Mouse (Mus musculus) gastrocnemius, adult 8-10 months (tissue): ENCODE results near the gene Rassf8. TPM values are rescaled to one million over a fixed set of nuclear protein-coding genes. Genes with fewer than 3 reads are reported as not detected.

Source experiments
- DNase-seq, 2 experiments: peaks; one replicate each; pipeline ENCODE4 v3.0.0; 2022; ENCODE audit warnings: low spot score in 2 of 2
- total RNA-seq, 4 experiments: library from RNA; stranded (reverse); gene quantifications; 2 replicates each; pipeline ENCODE4 v1.2.4; 2022

The Rassf8 gene
- total RNA-seq, 4 experiments from 2014 or later = 24.1 to 34.3 (median 26.5) TPM

DNA sequence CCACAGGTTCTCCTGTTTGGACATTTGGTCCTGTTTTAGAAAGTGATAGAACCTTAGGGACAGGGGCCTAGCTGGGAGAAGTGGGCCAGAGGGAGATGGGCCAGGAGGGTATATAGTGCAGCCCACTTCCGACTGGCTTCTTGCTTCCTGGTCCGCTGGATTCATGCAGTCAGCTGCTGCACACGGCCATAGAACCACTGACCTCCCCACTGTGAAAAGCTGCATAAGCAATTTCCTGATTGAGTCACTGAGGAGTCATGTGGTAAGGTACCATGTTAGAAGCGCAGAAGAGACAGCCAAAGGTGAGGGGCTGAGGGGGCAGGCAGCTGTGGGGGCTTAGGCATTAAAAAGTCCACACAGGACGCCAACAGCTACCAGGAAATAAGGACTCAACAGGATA is 75.7 kb downstream of the Rassf8 start:
- DNase-seq = no peak

DNA sequence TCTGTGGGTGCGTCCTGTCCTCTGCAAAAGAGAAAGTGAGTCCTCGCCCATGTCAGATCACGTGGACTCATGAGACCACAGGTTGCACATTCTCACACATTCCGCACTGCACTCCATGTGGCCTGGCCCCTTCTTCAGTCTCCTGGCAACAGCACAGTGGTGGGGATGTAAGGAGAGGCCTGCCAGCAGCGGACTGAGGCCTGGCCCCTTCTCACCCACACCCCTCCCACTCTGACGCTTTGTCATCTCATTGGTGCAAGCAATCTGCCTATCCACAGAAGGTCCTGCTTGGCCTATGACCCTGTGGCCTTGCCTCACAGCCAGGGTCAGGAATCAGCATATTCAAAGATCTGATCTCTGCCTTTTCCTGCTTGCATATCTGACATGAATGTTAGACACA is 76.6 kb downstream of the Rassf8 start:
- no peak for DNase-seq

- no peak for DNase-seq
Measured at GRCm38 (mm10) chr6:145823588-145824234, 77.2 kb downstream of the Rassf8 start.

DNA sequence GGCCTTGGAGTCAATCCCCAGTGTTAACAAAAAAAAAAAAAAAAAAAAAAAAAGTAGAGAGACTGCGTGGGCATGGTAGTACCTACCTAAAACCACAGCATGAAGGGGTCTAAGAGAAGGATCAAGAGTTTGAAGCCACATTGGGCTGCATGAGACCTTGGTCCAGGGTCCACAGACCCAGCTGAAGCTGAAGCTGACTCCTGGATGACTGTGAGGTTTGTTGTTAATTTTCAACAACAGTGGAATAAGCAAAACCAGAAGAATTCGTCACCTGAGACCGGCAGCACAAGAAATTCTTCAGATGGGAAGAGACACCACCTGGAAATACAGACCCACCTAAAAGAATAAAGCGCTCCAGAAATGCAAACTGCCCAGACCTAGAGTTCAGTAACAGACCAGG is 79.8 kb downstream of the Rassf8 start:
- no peak for DNase-seq

DNA sequence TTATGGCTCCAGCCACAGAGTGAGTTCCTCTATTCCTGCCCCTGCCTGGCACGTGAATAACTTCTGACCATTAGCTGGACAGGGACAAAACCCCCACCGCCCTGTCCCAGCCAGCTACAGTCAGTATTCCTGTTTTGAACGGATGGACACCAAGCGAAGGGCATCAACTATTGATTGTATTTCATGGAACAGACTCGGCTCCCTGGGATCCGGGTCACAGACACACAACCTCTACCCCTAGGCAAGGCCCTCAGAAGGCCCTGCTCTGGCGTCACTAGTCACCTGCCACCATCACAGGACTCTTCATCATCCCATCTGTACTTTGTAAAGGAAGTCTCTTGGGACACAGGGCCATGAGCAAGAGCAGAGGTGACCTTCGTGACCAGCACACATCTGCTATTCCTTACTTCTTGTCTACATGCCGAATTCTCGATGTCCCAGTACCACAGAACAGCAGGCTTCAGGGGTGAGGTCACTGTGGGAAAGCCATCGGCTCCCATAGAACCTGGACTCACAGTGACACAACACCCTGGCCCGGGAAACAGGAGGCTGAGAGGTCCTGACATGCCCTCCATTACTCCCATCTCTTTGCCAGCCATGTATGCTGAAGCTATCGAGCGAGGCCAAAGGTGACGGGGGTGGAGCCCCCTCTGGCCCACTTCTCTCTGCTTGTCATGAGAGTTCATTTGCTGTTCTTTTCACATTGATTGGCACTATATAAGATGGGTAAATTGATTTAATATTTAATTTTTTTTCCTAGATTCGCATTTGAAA is 82.7 kb downstream of the Rassf8 start:
- DNase-seq = no peak

- DNase-seq = peak; percentile 27 to 36
Measured at GRCm38 (mm10) chr6:145830117-145830516, 83.6 kb downstream of the Rassf8 start.

DNA sequence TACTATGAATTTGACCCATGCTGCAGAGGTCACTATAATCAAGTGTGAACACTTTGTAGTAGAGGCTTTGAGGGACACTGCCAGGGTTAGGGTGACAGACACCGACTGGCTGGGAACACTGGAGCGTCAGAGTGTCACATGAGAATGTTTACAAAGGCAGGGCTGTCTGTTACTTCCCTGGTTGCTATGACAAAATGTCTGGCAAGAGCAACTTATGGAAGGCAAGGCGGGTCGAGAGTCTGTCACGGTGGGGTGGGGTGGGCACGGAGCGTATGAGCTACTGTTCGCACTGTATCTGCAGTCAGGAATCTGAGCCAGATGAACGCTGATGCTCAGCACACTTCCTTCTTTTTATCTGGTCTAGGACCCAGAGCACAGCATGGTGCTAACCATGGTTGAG is 84.1 kb downstream of the Rassf8 start:
- DNase-seq = no peak

DNA sequence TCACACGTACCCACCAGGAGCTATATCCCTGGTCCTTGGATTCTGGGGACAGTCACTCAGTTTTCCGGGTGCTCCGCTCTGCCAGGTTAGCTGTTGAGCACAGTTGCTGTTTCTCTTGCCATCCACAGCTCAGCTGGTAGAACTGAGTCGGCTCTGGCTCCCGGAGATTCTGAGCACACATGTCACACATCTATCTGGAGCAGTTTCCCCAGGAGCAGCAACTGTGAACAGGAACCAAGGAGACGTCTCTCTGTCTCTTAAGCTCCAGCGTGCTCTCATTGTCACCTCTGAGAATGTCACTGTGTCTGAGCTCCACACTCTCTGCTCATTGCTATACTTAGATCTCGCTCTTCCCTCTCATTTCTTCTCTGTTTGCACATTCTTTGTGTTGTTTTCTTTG is 86.4 kb downstream of the Rassf8 start:
- no peak for DNase-seq

DNA sequence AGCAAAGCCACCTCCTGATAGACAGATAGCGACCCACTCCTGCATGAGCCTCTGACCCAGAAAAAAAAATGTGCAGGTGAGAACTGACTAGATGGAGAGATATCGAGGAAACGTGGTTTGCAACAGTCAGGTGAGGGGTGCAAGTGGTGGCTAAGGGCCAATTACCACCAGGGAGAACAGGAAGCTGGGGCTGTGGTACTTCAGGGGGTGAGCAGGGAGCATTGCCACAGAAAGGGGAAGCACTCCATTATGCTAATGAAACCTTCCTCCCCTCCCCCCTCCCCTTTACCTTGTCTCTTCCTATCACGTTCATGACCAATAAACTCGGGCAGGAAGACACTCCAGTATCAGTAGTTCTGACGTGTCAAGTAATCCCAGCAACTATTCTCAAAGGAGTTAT is 88.8 kb downstream of the Rassf8 start:
- no peak for DNase-seq

DNA sequence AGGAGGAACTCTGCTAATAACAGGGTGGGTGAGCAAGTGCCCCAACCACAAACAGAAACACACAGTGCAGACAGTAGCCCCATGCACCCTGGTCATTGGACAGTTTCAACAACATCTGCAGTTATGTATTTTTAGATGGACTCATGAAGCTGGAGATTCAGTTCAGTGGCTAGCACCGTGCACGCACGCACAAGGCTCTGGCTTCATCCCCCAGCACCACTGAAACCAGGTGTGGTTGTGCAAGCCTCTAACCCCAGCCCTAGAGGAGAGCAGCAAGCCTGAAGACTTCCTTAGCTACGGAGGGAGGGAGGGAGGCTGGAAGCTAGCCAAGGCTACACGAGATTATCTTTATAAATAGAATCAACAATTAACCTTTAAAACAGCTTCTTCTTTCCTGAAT is 99.1 kb downstream of the Rassf8 start:
- DNase-seq = no peak

GRCm38 (mm10) chr6:145846076-145846475 is 99.5 kb downstream of the Rassf8 start:
- DNase-seq = no peak

DNA sequence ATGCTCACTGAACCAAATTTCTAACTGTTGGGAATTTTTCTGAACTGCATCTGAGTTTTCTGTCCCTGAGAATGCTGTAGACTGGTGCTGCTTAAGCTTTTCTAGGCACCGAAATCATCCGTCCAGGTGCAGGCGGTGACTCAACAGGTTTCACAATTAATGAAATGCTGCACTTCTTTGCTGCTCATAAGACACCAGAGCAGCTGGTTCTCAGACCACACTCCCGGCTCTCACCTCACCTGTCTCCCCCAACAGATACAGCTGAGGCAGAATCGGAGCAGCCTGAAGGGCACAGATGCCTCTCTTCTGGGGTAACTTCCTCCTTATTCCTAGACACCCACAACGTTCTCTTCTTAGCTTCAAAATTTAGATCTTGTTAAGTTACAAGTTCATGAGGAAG is 100.4 kb downstream of the Rassf8 start:
- DNase-seq = no peak

- no peak for DNase-seq
Measured at GRCm38 (mm10) chr6:145847661-145848060, 101.1 kb downstream of the Rassf8 start.

- DNase-seq = peak; percentile 82 to 93
Measured at GRCm38 (mm10) chr6:145850789-145851188, 104.2 kb downstream of the Rassf8 start.

GRCm38 (mm10) chr6:145851956-145852355 is 105.4 kb downstream of the Rassf8 start:
- DNase-seq = peak; percentile 49 to 53

GRCm38 (mm10) chr6:145852708-145853107 is 106.2 kb downstream of the Rassf8 start:
- no peak for DNase-seq

DNA sequence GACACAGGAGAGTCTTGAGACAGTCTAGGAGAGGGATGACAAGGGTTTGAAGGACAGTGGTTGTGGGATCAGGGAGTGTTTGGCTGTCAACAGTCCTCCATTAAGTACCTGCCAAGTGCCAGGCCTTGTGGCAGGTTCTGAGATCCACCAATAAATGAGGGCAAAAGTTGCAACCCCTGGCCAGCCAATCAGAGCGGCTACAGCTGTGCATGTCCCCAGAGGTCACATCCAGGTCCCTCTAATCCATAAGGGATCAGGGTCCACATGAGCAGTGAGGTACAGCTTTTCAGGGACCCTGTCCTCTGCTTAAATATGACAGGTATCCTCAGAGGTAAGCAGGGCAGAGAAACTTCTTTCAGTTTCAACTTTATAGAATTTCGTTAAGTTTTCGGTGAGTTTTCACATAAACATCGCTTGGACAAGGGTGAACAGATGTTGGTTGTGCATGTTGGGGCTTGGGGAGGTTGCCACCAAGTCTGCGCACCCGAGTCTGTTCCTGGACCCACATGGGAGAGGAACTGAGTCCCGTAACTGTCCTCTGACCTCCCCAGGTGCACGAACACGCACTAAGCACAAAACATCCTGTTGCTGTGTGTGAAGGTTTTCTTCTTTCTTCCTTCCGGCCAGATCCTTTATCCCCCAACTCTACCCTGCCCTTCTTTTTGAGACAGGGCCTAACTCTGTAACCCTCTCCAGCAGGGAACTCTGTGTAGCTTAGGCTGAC is 107.0 kb downstream of the Rassf8 start:
- no peak for DNase-seq

- DNase-seq = peak; percentile 30 to 51
Measured at GRCm38 (mm10) chr6:145854756-145855155, 108.2 kb downstream of the Rassf8 start.

DNA sequence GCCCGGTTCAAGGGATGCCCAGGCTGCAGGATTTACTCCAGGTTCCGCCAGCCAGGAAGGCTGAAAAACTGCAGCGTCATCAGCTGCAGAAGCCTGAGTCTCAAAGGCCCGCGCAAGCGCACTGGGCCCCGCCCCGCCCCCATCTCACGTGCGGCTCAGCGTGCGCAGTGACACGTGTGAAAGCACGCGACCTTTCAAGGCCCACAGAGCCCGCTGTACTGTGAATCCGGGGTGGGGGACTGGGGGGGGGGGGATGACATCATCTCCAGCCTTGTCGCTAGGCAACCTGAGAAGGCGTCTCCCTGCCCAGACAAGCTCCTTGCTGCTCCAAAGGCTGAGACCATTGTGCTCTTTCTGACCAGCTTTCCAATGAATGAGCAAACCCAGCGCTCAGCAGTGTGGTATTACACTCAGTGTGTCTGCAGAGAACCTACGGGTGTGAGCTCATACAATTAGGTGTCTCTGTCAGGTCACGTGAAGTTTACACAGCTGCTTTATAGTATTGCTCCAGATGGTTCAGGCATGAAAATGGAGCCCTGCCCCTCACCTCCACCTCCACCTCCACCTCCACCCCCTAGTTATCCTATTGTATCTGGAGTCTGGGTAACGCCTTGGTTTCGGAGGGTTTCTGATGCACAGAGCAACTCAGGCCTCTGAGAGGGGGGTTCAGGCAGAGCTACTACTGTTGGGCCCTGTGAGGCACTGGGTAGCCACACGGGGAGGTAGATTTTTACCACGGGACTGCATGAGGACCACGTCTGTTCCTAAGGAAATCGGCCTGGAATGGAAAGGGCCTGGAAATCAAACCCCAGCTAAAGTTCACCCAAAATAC is 109.4 kb downstream of the Rassf8 start:
- DNase-seq = peak; percentile 98 to 99

DNA sequence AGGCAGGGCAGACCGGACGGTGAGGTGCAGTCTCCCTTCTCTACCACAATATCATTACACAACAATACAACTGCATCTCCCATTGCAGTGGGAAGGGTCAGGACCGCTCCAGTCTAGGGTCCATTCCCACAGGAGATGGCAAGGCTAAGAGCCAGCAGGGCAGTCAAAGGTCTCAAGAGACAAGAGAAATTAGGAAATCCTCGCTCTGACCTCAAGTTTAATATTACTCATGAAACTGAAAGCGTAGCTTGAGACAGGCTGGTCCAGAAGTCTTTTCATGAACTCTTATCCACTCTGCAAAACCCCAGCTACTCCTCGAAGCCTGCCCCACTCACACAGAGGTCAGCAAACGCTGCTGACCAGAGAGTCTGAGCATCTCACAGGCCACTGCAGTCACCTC is 110.9 kb downstream of the Rassf8 start:
- DNase-seq = peak in 1 of 2 experiments; percentile 34

GRCm38 (mm10) chr6:145858414-145858813 is 111.9 kb downstream of the Rassf8 start:
- no peak for DNase-seq
